Mouse (Mus musculus) MEL (cell line): ENCODE results near the gene Rasip1.

Source experiments
- BHLHE40 ChIP-seq: IDR thresholded peaks from 2 replicates; pipeline ENCODE4 v1.6.1; 2012; ENCODE audit warnings: low read depth, mild to moderate bottlenecking, inconsistent platforms, low read length, improper control_type of control experiment, borderline replicate concordance
- CHD1 ChIP-seq: IDR thresholded peaks from 2 replicates; pipeline ENCODE4 v1.6.1; 2012; ENCODE audit warnings: low read depth, mild to moderate bottlenecking, inconsistent platforms, low read length, improper control_type of control experiment
- CTCF ChIP-seq, 3 experiments: IDR thresholded peaks in 2 of 3; conservative IDR thresholded peaks in 1 of 3; 2 replicates each; pipeline ENCODE4 v1.5.1; 2011 to 2012; ENCODE audit warnings: low read length in 3 of 3, low read depth in 2 of 3, mild to moderate bottlenecking in 2 of 3, improper control_type of control experiment in 1 of 3, inconsistent platforms in 1 of 3, mixed read lengths in 1 of 3, moderate library complexity in 1 of 3; ENCODE audit not compliant: control insufficient read depth in 1 of 3, insufficient read depth in 1 of 3, poor library complexity in 1 of 3, severe bottlenecking in 1 of 3
- EP300 ChIP-seq, 2 experiments: IDR thresholded peaks; 2 replicates each; pipeline ENCODE4 v1.6.1; 2011; ENCODE audit warnings: improper control_type of control experiment in 2 of 2, low read length in 2 of 2, low read depth in 1 of 2, mild to moderate bottlenecking in 1 of 2
- ETS1 ChIP-seq: IDR thresholded peaks from 2 replicates; pipeline ENCODE4 v1.6.1; 2012; ENCODE audit warnings: low read depth, mild to moderate bottlenecking, inconsistent platforms, low read length, improper control_type of control experiment, moderate library complexity
- GATA1 ChIP-seq: IDR thresholded peaks from 2 replicates; pipeline ENCODE4 v1.6.1; 2011; ENCODE audit warnings: low read depth, low read length, improper control_type of control experiment
- MYB ChIP-seq: IDR thresholded peaks from 2 replicates; pipeline ENCODE4 v1.6.1; 2011; ENCODE audit warnings: mild to moderate bottlenecking, low read depth, low read length, improper control_type of control experiment
- POLR2A ChIP-seq, 2 experiments: IDR thresholded peaks; 2 replicates each; pipeline ENCODE4 v1.6.1; 2011 to 2012; ENCODE audit warnings: low read length in 2 of 2, mild to moderate bottlenecking in 2 of 2, control low read depth in 1 of 2, improper control_type of control experiment in 1 of 2, low read depth in 1 of 2, moderate library complexity in 1 of 2; ENCODE audit not compliant: control insufficient read depth in 1 of 2, insufficient read depth in 1 of 2, poor library complexity in 1 of 2
- SIN3A ChIP-seq: IDR thresholded peaks from 2 replicates; pipeline ENCODE4 v1.6.1; 2012; ENCODE audit warnings: low read length, improper control_type of control experiment, inconsistent platforms
- TAL1 ChIP-seq: IDR thresholded peaks from 2 replicates; pipeline ENCODE4 v1.6.1; 2012; ENCODE audit warnings: mild to moderate bottlenecking, inconsistent platforms, low read length, moderate library complexity, mixed read lengths
- USF2 ChIP-seq, 2 experiments: IDR thresholded peaks; 2 replicates each; pipeline ENCODE4 v1.6.1; 2011 to 2012; ENCODE audit warnings: improper control_type of control experiment in 2 of 2, low read length in 2 of 2, borderline replicate concordance in 1 of 2, inconsistent platforms in 1 of 2, low read depth in 1 of 2, mild to moderate bottlenecking in 1 of 2; ENCODE audit not compliant: insufficient read depth in 1 of 2
- ZNF384 ChIP-seq: IDR thresholded peaks from 2 replicates; pipeline ENCODE4 v1.6.1; 2012; ENCODE audit warnings: low read depth, mild to moderate bottlenecking, inconsistent platforms, low read length, improper control_type of control experiment

DNA sequence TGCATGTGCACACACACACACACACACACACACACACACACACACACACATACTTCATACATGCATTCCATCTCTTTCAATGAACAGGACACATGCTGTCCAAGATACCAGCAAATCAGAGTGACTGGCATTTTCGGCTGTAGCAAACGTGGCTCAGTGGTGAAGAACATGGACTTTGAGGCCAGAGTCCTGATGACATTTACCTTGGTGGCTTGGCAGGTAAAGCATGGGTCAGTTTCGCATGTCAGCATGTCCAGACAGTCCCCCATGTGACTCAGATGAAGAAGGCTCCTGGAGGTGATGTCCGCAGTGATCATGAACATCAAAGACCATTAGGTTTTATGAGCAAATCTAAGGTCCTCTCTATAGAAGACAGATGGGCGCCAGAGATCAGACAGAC lies 30.3 kb upstream of the Rasip1 start:
- TF ChIP-seq TAL1 = no peak
- no peak for TF ChIP-seq ZNF384
- TF ChIP-seq CHD1 = no peak
- TF ChIP-seq CTCF (IDR thresholded peaks at IDR 0.05 in 2 of 3, conservative IDR thresholded peaks at IDR 0.05 in 1 of 3; ENCODE audit: control insufficient read depth in 1 of 3, insufficient read depth in 1 of 3, low read depth in 2 of 3, low read length in 3 of 3, poor library complexity in 1 of 3, severe bottlenecking in 1 of 3) = no peak
- no peak for TF ChIP-seq POLR2A (IDR thresholded peaks at IDR 0.05; ENCODE audit: control insufficient read depth in 1 of 2, insufficient read depth in 1 of 2, low read depth in 1 of 2, low read length in 2 of 2, poor library complexity in 1 of 2)
- no peak for TF ChIP-seq MYB
- TF ChIP-seq ETS1 = no peak
- no peak for TF ChIP-seq BHLHE40
- no peak for TF ChIP-seq GATA1
- no peak for TF ChIP-seq SIN3A
- no peak for TF ChIP-seq USF2 (IDR thresholded peaks at IDR 0.05; ENCODE audit: borderline replicate concordance in 1 of 2, insufficient read depth in 1 of 2, low read depth in 1 of 2, low read length in 2 of 2)
- TF ChIP-seq EP300 (IDR thresholded peaks at IDR 0.05; ENCODE audit: low read depth in 1 of 2, low read length in 2 of 2) = no peak
